Comparison of ENCODE assay signal across 8 mouse cellular contexts in the genomic region with DNA sequence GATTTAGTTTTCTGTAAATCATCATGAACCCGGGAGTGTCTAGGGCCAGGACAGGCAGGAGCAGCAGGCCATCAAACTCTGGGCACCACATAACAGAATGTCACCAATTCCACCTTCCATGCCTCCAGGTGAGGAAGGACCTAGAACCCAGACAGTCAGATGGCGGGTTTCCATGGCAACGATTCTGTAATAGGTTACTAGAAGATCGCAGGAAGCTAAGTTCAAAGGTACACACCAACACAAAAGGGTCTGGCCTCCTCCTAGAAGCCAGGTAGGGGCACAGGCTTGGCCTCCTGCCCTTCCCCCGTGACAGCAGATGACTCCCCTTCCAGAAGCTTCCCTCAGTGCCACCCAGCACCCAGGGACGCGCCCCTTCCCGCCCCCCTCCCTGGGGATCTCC. TPM values are rescaled to one million over a fixed set of nuclear protein-coding genes. Genes with fewer than 3 reads are reported as not detected.
DNase-seq lines count a peak whose midpoint lies in the region; ATAC-seq and TF ChIP-seq lines count a peak whose summit lies in the region.

No protein-coding gene starts in this region.

- ATAC-seq in frontal cortex, adult (ENCODE audit: low TSS enrichment) = no peak
- no peak for ATAC-seq in heart, embryonic 13.5 days (ENCODE audit: extremely low read depth, insufficient number of reproducible peaks, low FRiP score, low TSS enrichment)
- no peak for ATAC-seq in kidney, embryonic 16.5 days (ENCODE audit: low FRiP score, low TSS enrichment)
- ATAC-seq in midbrain, postnatal 0 days (ENCODE audit: low FRiP score) = no peak; the same call in 1 of the 2 replicates

- peaks cover 5% of the 10 kb centered on the region; the same call in 1 of the 2 replicates for H3K79me2 ChIP-seq in liver, adult 2 months (ENCODE audit: control insufficient read depth, insufficient read depth, low read length)

- H3K27me3 ChIP-seq in heart, embryonic 13.5 days (replicated peaks) = no peaks in the 10 kb centered on the region
- H3K27me3 ChIP-seq in kidney, embryonic 16.5 days (ENCODE audit: insufficient read depth, low read length) = no peaks in the 10 kb centered on the region
- no peaks in the 10 kb centered on the region for H3K27me3 ChIP-seq in liver, adult 2 months (ENCODE audit: control insufficient read depth, insufficient read depth, low read length)
- H3K27me3 ChIP-seq in midbrain, postnatal 0 days (ENCODE audit: insufficient read depth, low read length) = no peaks in the 10 kb centered on the region

- no peak for TF ChIP-seq CTCF in liver, adult 2 months (IDR thresholded peaks at IDR 0.05; ENCODE audit: low read depth, low read length)
- no peak for TF ChIP-seq CTCF in midbrain, postnatal 0 days (IDR thresholded peaks at IDR 0.05)

- DNase-seq in frontal cortex, adult 2 months (ENCODE audit: extremely low spot score in 1 of 2, low spot score in 1 of 2) = peak; percentile 9 to 45
- peak; percentile 5 for DNase-seq in embryo, embryonic 11.5 days (ENCODE audit: low read depth, low spot score)
- DNase-seq in liver, adult 2 months (ENCODE audit: extremely low read depth, low read depth, low spot score) = peak; percentile 70
- DNase-seq in midbrain, postnatal 0 days (ENCODE audit: low spot score) = peak; percentile 68
- DNase-seq in thymus, postnatal 14 days = peak; percentile 41

- H3K4me3 ChIP-seq in heart, embryonic 13.5 days = peak overlapping the region; percentile 88
- peak overlapping the region; percentile 84 for H3K4me3 ChIP-seq in kidney, embryonic 16.5 days (ENCODE audit: low read length)
- peak overlapping the region; percentile 78 for H3K4me3 ChIP-seq in liver, adult 2 months (ENCODE audit: insufficient read depth, low read depth, low read length)
- peak overlapping the region; percentile 94 for H3K4me3 ChIP-seq in midbrain, postnatal 0 days (ENCODE audit: low read depth, low read length)

- 17% methylated on average over 8 of the region's 8 CpGs for WGBS in heart, embryonic 13.5 days
- 7% methylated on average over 8 of the region's 8 CpGs for WGBS in kidney, embryonic 16.5 days
- 19% methylated on average over 8 of the region's 8 CpGs for WGBS in liver, adult 2 months
- WGBS in midbrain, postnatal 0 days = 17% methylated on average over 8 of the region's 8 CpGs

- H3K4me2 ChIP-seq in heart, embryonic 13.5 days = peak overlapping the region; percentile 94
- peak overlapping the region; percentile 86 for H3K4me2 ChIP-seq in kidney, embryonic 16.5 days (replicated peaks; ENCODE audit: low read depth, low read length)
- peak overlapping the region; percentile 80 for H3K4me2 ChIP-seq in midbrain, postnatal 0 days (ENCODE audit: low read depth, low read length, poor library complexity, severe bottlenecking)

- no peaks in the 10 kb centered on the region for H3K9me3 ChIP-seq in heart, embryonic 13.5 days
- no peaks in the 10 kb centered on the region for H3K9me3 ChIP-seq in kidney, embryonic 16.5 days (ENCODE audit: low read length)
- H3K9me3 ChIP-seq in midbrain, postnatal 0 days (ENCODE audit: low read length) = no peaks in the 10 kb centered on the region

- peak overlapping the region; percentile 86 for H3K9ac ChIP-seq in heart, embryonic 13.5 days
- H3K9ac ChIP-seq in kidney, embryonic 16.5 days (replicated peaks; ENCODE audit: low read length) = peak overlapping the region; percentile 91
- peak overlapping the region; percentile 84 for H3K9ac ChIP-seq in liver, adult 2 months (ENCODE audit: low read depth, low read length)
- peak overlapping the region; percentile 100 for H3K9ac ChIP-seq in midbrain, postnatal 0 days (replicated peaks; ENCODE audit: low read length, poor library complexity, severe bottlenecking)

- H3K4me1 ChIP-seq in heart, embryonic 13.5 days = peaks cover 29% of the 10 kb centered on the region
- peaks cover 24% of the 10 kb centered on the region for H3K4me1 ChIP-seq in kidney, embryonic 16.5 days (ENCODE audit: insufficient read depth, low read length)
- peaks cover 15% of the 10 kb centered on the region for H3K4me1 ChIP-seq in liver, adult 2 months (ENCODE audit: control insufficient read depth, insufficient read depth, low read length)
- peaks cover 17% of the 10 kb centered on the region; the same call in 1 of the 2 replicates for H3K4me1 ChIP-seq in midbrain, postnatal 0 days (ENCODE audit: insufficient read depth, low read length)

- H3K36me3 ChIP-seq in heart, embryonic 13.5 days = peaks cover 15% of the 10 kb centered on the region
- H3K36me3 ChIP-seq in kidney, embryonic 16.5 days (ENCODE audit: insufficient read depth, low read length) = peaks cover 15% of the 10 kb centered on the region
- H3K36me3 ChIP-seq in liver, adult 2 months (ENCODE audit: control insufficient read depth, insufficient read depth, low read length) = peaks cover 9% of the 10 kb centered on the region; the same call in 1 of the 2 replicates
- H3K36me3 ChIP-seq in midbrain, postnatal 0 days (ENCODE audit: insufficient read depth, low read length) = 0 out of 2 replicates have a peak, but pooled peaks cover 5% of the 10 kb centered on the region

- no peak for TF ChIP-seq POLR2A in liver, adult 2 months (IDR thresholded peaks at IDR 0.05; ENCODE audit: extremely low read depth, insufficient read depth, low read length)

- H3K27ac ChIP-seq in heart, embryonic 13.5 days (replicated peaks) = peak overlapping the region; percentile 86
- H3K27ac ChIP-seq in kidney, embryonic 16.5 days (ENCODE audit: low read length) = peak overlapping the region; percentile 78
- H3K27ac ChIP-seq in liver, adult 2 months (replicated peaks; ENCODE audit: insufficient read depth, low read depth, low read length) = peak overlapping the region; percentile 68
- H3K27ac ChIP-seq in midbrain, postnatal 0 days (ENCODE audit: low read depth, low read length) = peak overlapping the region; percentile 97

RNA-seq across cellular contexts. Expression of gene Arrdc4, which starts 0.7 kb away (rescaled TPM):
- 6.1 and 6.4 TPM in 2 replicates for polyA plus RNA-seq in frontal cortex, adult 2 months (2012; rRNA removed)
- polyA plus RNA-seq in heart, embryonic 13.5 days (2015; fragmentation: Nextera tagmentation; extraction: Ambion mirVana) = 12.5 and 13.6 TPM in 2 replicates
- polyA plus RNA-seq in kidney, embryonic 16.5 days (2015; fragmentation: Nextera tagmentation; extraction: Ambion mirVana) = 29.7 and 31.4 TPM in 2 replicates
- 11.1 and 11.2 TPM in 2 replicates for total RNA-seq in liver, adult 2 months (2014; rRNA removed)
- polyA plus RNA-seq in liver, adult 2 months (2012; rRNA removed) = 4.4 and 6.4 TPM in 2 replicates
- total RNA-seq in midbrain, postnatal 0 days (2014; rRNA removed) = 54.3 and 57.8 TPM in 2 replicates
- polyA plus RNA-seq in midbrain, postnatal 0 days (2015; fragmentation: Nextera tagmentation; extraction: Ambion mirVana) = 45.4 and 57.2 TPM in 2 replicates

Comparison
In these comparisons a context has a peak if more than half of its experiments do, and no peak if none do; other contexts are left out.
1. DNase-seq: peak in every context shown above with its lines; median percentile 70 in liver, adult 2 months; 68 in midbrain, postnatal 0 days; 41 in thymus, postnatal 14 days; 27 in frontal cortex, adult 2 months; 5 in embryo, embryonic 11.5 days.